Mouse (Mus musculus) hindbrain, embryonic 11.5 days (tissue): Measurements from ENCODE around the gene Snrk. TPM values are rescaled to one million over a fixed set of nuclear protein-coding genes. Genes with fewer than 3 reads are reported as not detected.

Experiments used
- ATAC-seq: fragments of 200-750 bp; cut with Nextera tagmentation; 2 replicates; pipeline ENCODE4 v1.8.0; 2017; ENCODE audit warnings: mild to moderate bottlenecking, moderate TSS enrichment, moderate library complexity; ENCODE audit not compliant: low FRiP score
- DNase-seq: peaks from one replicate; pipeline ENCODE4 v3.0.0-alpha.2; 2015; ENCODE audit warnings: low spot score
- H3K27ac ChIP-seq: fragments of 300-500 bp; sonication (generic); 2 replicates; pipeline ENCODE4 v1.5.1; 2014; ENCODE audit warnings: mild to moderate bottlenecking, low read depth, low read length
- H3K27me3 ChIP-seq: fragments of 300-500 bp; sonication (generic); 2 replicates; pipeline ENCODE4 v1.6.1; 2014; ENCODE audit warnings: mild to moderate bottlenecking, low read length, moderate library complexity, mixed read lengths; ENCODE audit not compliant: control insufficient read depth, insufficient read depth
- H3K36me3 ChIP-seq: fragments of 300-500 bp; sonication (generic); 2 replicates; pipeline ENCODE4 v1.6.1; 2014; ENCODE audit warnings: mild to moderate bottlenecking, low read length, moderate library complexity, mixed read lengths; ENCODE audit not compliant: control insufficient read depth, insufficient read depth
- H3K4me1 ChIP-seq: fragments of 300-500 bp; sonication (generic); replicated peaks from 2 replicates; pipeline ENCODE4 v1.6.1; 2014; ENCODE audit warnings: low read length, mixed read lengths; ENCODE audit not compliant: control insufficient read depth, insufficient read depth
- H3K4me2 ChIP-seq: fragments of 300-500 bp; sonication (generic); replicated peaks from 2 replicates; pipeline ENCODE4 v1.6.1; 2014; ENCODE audit warnings: mild to moderate bottlenecking, low read depth, low read length
- H3K4me3 ChIP-seq: fragments of 300-500 bp; sonication (generic); 2 replicates; pipeline ENCODE4 v1.5.1; 2014; ENCODE audit warnings: low read depth, low read length
- H3K9ac ChIP-seq: fragments of 300-500 bp; sonication (generic); 2 replicates; pipeline ENCODE4 v1.6.1; 2014; ENCODE audit warnings: low read depth, low read length
- H3K9me3 ChIP-seq: fragments of 300-500 bp; sonication (generic); 2 replicates; pipeline ENCODE4 v1.6.1; 2016; ENCODE audit warnings: low read length; ENCODE audit not compliant: control insufficient read depth
- WGBS: fragments of 180-500 bp; shearing (Covaris S2); extraction: QIAGEN DNeasy Blood & Tissue Kit; methylation state at CpG from one replicate; pipeline ENCODE4 v1.1.7; 2014; 5-methylcytosine and 5-hydroxymethylcytosine counted together
- polyA plus RNA-seq: library from polyadenylated mRNA; unstranded; fragments of >200 nt; fragmentation: Nextera tagmentation; extraction: Ambion mirVana; gene quantifications from 2 replicates; pipeline ENCODE4 v1.2.1, GENCODE M21; 2014

Snrk gene
- polyA plus RNA-seq = 22.0 and 24.3 TPM in 2 replicates

- ATAC-seq = peak; percentile 96
- no peaks in the 10 kb centered on the region for H3K36me3 ChIP-seq
- under 1% methylated on average over 37 of the region's 67 CpGs for WGBS
- H3K4me2 ChIP-seq = peak within 1 kb of the TSS; percentile 84
- H3K27ac ChIP-seq = peak within 1 kb of the TSS; percentile 85
- peak within 1 kb of the TSS; percentile 60 for H3K4me3 ChIP-seq
- H3K27me3 ChIP-seq = no peaks in the 10 kb centered on the region
- peak within 1 kb of the TSS; percentile 91 for H3K9ac ChIP-seq
- peak; percentile 91 for DNase-seq
- no peaks in the 10 kb centered on the region for H3K9me3 ChIP-seq
- 0 out of 2 replicates have a peak, but pooled peaks cover 2% of the 10 kb centered on the region for H3K4me1 ChIP-seq
Measured at GRCm38 (mm10) chr9:122117112-122117616, at the start of gene Snrk. Gene Snrk, plus strand, starts transcription at chr9:122117266.

GRCm38 (mm10) chr9:122067654-122068053 lies 49.4 kb upstream of the Snrk start:
- DNase-seq (no peak), ATAC-seq (no peak)
- no peak overlapping the region for H3K4me3 ChIP-seq
- H3K27me3 ChIP-seq = no peaks in the 10 kb centered on the region
- H3K4me2 ChIP-seq = no peak overlapping the region
- H3K9me3 ChIP-seq = no peaks in the 10 kb centered on the region
- no peak overlapping the region for H3K27ac ChIP-seq
- H3K9ac ChIP-seq = no peak overlapping the region
- H3K4me1 ChIP-seq = no peaks in the 10 kb centered on the region
- WGBS = 84% methylated on average over 2 of the region's 2 CpGs
- no peaks in the 10 kb centered on the region for H3K36me3 ChIP-seq

DNA sequence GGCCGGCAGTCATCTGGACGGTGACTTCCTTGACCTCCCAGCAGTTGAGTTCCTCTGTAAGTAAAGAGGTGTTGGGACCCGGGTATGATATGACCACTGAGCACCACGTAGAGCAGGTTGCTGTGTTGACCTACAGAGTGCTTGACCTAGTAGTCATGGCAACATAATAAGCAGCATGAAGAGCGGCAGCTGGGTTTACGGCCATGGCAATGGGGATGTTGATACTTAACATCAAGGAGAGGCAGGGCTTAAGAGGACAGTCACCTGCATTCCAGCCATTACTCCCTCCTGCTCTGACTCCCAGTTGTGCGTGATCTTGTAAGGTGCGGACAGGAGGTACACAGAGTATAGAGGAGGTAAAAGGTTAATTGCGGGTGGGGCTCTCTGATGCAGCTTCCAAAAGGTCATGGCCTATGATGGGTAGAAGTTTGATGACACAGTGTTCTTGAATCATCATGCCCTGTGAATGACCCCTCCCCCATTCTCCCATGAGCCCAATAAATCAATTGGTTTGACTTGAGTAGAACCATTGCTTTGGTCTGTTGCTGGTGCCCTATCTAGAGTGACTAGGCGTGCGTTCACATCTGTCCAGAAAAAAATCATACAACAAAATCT lies 47.4 kb upstream of the Snrk start:
- H3K27ac ChIP-seq = no peak overlapping the region
- H3K4me1 ChIP-seq = no peaks in the 10 kb centered on the region
- no peaks in the 10 kb centered on the region for H3K27me3 ChIP-seq
- 82% methylated on average over 11 of the region's 11 CpGs for whole genome bisulfite sequencing
- no peaks in the 10 kb centered on the region for H3K9me3 ChIP-seq
- ATAC-seq = no peak
- DNase-seq = no peak
- H3K9ac ChIP-seq = no peak overlapping the region
- H3K4me2 ChIP-seq = no peak overlapping the region
- no peaks in the 10 kb centered on the region for H3K36me3 ChIP-seq
- H3K4me3 ChIP-seq = no peak overlapping the region

GRCm38 (mm10) chr9:122073980-122074379 lies 43.1 kb upstream of the Snrk start:
- DNase-seq (no peak), ATAC-seq (no peak)
- H3K9ac ChIP-seq = no peak overlapping the region
- H3K4me2 ChIP-seq = no peak overlapping the region
- no peaks in the 10 kb centered on the region for H3K27me3 ChIP-seq
- H3K9me3 ChIP-seq = no peaks in the 10 kb centered on the region
- H3K27ac ChIP-seq = no peak overlapping the region
- H3K4me3 ChIP-seq = no peak overlapping the region
- WGBS = 65% methylated on average over 2 of the region's 2 CpGs
- H3K36me3 ChIP-seq = no peaks in the 10 kb centered on the region
- no peaks in the 10 kb centered on the region for H3K4me1 ChIP-seq

- Histone ChIP-seq H3K4me3 (no peak overlapping the region), H3K27me3 (no peaks in the 10 kb centered on the region), H3K9ac (no peak overlapping the region), H3K4me2 (no peak overlapping the region), H3K36me3 (no peaks in the 10 kb centered on the region), H3K9me3 (no peaks in the 10 kb centered on the region), H3K27ac (no peak overlapping the region), H3K4me1 (no peaks in the 10 kb centered on the region)
- no peak for DNase-seq
- ATAC-seq = no peak
- WGBS = 94% methylated on average over 13 of the region's 13 CpGs
Measured at GRCm38 (mm10) chr9:122074575-122074974, 42.5 kb upstream of the Snrk start.

- Histone ChIP-seq H3K4me2 (no peak overlapping the region), H3K4me1 (no peaks in the 10 kb centered on the region), H3K9me3 (no peaks in the 10 kb centered on the region), H3K36me3 (no peaks in the 10 kb centered on the region), H3K27ac (no peak overlapping the region), H3K4me3 (no peak overlapping the region), H3K9ac (no peak overlapping the region), H3K27me3 (no peaks in the 10 kb centered on the region)
- DNase-seq = no peak
- ATAC-seq = no peak
- WGBS = 75% methylated on average over 5 of the region's 5 CpGs
Measured at GRCm38 (mm10) chr9:122078456-122078855, 38.6 kb upstream of the Snrk start.

- Histone ChIP-seq H3K4me1 (no peaks in the 10 kb centered on the region), H3K4me2 (no peak overlapping the region), H3K4me3 (no peak overlapping the region), H3K36me3 (no peaks in the 10 kb centered on the region), H3K9me3 (no peaks in the 10 kb centered on the region), H3K27me3 (no peaks in the 10 kb centered on the region), H3K27ac (no peak overlapping the region), H3K9ac (no peak overlapping the region)
- ATAC-seq (no peak), DNase-seq (no peak)
- WGBS = 84% methylated on average over 4 of the region's 4 CpGs
Measured at GRCm38 (mm10) chr9:122083698-122084097, 33.4 kb upstream of the Snrk start.

GRCm38 (mm10) chr9:122084175-122084574 lies 32.9 kb upstream of the Snrk start:
- H3K9ac ChIP-seq = no peak overlapping the region
- H3K27me3 ChIP-seq = no peaks in the 10 kb centered on the region
- ATAC-seq (no peak), DNase-seq (no peak)
- H3K9me3 ChIP-seq = no peaks in the 10 kb centered on the region
- no peaks in the 10 kb centered on the region for H3K4me1 ChIP-seq
- 57% methylated on average over 4 of the region's 4 CpGs for WGBS
- H3K27ac ChIP-seq = no peak overlapping the region
- H3K36me3 ChIP-seq = no peaks in the 10 kb centered on the region
- H3K4me2 ChIP-seq = no peak overlapping the region
- H3K4me3 ChIP-seq = no peak overlapping the region

GRCm38 (mm10) chr9:122084636-122085035 lies 32.4 kb upstream of the Snrk start:
- no peak overlapping the region for H3K9ac ChIP-seq
- 80% methylated on average over 4 of the region's 4 CpGs for WGBS
- H3K4me1 ChIP-seq = no peaks in the 10 kb centered on the region
- ATAC-seq (no peak), DNase-seq (no peak)
- H3K4me2 ChIP-seq = no peak overlapping the region
- H3K36me3 ChIP-seq = no peaks in the 10 kb centered on the region
- no peaks in the 10 kb centered on the region for H3K9me3 ChIP-seq
- H3K27me3 ChIP-seq = no peaks in the 10 kb centered on the region
- H3K27ac ChIP-seq = no peak overlapping the region
- H3K4me3 ChIP-seq = no peak overlapping the region
